Mouse (Mus musculus): ENCODE data around the gene Syt9. TPM values are rescaled to one million over a fixed set of nuclear protein-coding genes. Genes with fewer than 3 reads are reported as not detected.

Gene Syt9
- 4.1 and 4.9 TPM in 2 replicates for polyA plus RNA-seq (2015; fragmentation: Nextera tagmentation; extraction: Ambion mirVana)

DNA sequence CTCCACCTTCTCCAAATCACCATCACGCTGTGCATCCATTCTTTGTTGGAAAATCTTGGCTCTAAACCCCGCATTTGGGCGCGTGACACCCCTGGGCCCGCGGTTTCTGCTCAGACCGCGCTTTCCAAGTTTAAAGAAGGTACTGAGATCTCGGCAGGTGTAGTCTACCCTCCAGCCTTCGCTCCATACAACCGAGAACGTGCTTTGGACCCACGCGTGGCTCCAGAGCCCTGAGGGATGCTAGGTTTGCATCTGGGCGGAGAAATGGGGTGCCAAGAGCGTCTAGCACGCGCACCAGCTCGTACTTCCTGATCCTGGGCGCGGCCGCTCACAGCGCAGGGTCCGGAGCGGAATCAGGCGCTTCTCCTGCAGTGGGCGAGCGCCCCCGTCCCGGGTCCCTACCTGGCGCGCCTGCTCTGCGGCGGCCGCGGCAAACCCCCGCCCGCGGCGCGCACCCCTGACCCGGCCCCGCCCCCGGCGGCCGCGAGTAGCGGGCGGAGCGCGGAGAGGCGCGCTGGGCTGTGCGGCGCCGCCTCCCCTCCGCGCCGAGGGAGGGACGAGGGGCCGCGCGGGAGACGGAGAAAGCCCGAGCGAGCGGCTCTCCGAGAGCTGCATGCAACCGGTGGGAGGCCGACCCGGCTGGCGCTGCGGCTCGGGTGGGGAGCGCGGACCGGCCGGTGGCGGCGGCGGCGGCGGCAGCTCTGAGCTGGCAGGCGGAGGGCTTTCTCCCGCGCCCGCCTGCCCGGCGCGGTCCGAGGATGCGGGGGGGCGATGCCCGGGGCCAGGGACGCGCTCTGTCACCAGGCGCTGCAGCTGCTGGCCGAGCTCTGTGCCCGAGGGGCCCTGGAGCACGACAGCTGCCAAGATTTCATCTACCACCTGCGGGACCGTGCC lies at the start of gene Syt9:
Gene Syt9 (plus strand): TSS at position 497 of the 894 bp plus-strand sequence.
- Histone ChIP-seq H3K4me3 (replicated peaks) (peak within 1 kb of the TSS; percentile 78), H3K9ac (replicated peaks) (peak within 1 kb of the TSS; percentile 75), H3K27me3 (peaks cover 53% of the 10 kb centered on the region), H3K27ac (no peak within 1 kb of the TSS), H3K36me3 (no peaks in the 10 kb centered on the region), H3K9me3 (no peaks in the 10 kb centered on the region), H3K4me1 (replicated peaks) (peaks cover 13% of the 10 kb centered on the region), H3K4me2 (replicated peaks) (peak within 1 kb of the TSS; percentile 98)
- ATAC-seq, result peak; percentile 92
- WGBS, result under 1% methylated on average over 74 of the region's 102 CpGs

DNA sequence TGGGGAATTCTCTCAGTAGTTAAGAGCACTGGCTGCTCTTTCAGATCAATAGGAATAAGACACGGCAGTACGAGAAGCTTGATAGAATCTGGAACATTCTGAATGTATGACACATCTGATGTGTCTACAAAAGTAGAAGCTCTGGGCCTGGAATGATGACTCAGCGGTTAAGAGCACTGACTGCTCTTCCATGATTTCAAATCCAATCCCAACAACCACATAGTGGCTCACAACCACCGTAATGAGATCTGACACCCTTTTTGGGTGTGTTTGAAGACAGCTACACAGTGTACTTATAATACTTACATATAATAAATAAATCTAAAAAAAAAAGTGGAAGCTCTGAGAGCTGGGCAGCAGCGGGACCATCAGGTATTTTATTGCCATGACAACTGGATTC lies 31.5 kb upstream of the Syt9 start:
- Histone ChIP-seq H3K4me1 (replicated peaks) (no peaks in the 10 kb centered on the region), H3K27me3 (no peaks in the 10 kb centered on the region), H3K9me3 (no peaks in the 10 kb centered on the region), H3K36me3 (no peaks in the 10 kb centered on the region), H3K4me2 (replicated peaks) (no peak overlapping the region), H3K27ac (no peak overlapping the region), H3K4me3 (replicated peaks) (no peak overlapping the region), H3K9ac (replicated peaks) (no peak overlapping the region)
- WGBS, result 94% methylated on average over 5 of the region's 5 CpGs
- ATAC-seq, result no peak

DNA sequence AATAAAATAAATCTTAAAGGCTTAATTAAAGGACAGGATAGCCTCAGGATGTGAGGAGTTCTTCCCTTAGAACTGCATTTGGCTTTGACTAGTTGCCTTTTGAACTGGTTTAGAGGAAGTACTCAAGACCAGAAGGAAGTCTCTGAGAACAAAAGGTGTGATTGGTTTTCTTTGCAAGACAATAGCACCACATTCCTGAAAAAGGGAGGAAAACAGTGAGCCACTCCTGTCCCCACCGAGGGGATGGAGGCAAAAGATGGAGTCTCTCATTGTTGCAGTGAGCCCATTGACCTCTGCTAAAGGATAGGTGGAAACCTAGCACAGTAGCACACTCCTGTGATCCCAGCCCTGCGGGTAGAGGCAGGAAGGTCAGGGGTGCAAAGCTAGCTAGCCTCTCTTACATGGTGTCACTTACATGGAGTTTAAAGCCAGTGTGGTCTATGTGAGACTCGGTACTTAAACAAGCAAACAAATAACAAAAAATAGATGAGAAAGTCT lies 30.9 kb upstream of the Syt9 start:
- ATAC-seq, result no peak

DNA sequence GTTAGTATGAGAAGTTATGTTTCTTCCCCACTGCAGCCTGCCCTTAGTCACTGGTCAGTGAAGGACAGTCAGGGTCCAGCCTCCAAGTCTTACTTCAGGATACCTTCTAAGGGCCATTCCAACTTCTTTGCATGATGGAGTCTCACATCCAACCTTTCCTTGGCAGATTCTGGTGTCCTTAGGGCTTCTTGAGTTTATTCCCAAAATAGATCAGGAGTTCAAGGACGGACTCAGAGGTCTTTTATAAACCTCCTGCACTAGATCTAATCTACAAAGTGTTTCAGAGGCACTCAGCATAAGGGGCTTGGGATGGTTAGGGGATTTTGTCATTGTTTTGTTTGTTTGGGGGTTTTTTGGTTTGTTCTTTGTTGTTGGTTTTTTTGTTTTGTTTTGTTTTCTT lies 30.3 kb upstream of the Syt9 start:
- H3K4me1 ChIP-seq (replicated peaks), result no peaks in the 10 kb centered on the region
- no peak overlapping the region for H3K4me3 ChIP-seq (replicated peaks)
- 85% methylated on average over 1 of the region's 1 CpGs for WGBS
- no peak for ATAC-seq
- no peak overlapping the region for H3K27ac ChIP-seq
- no peak overlapping the region for H3K9ac ChIP-seq (replicated peaks)
- no peaks in the 10 kb centered on the region for H3K36me3 ChIP-seq
- no peaks in the 10 kb centered on the region for H3K9me3 ChIP-seq
- H3K27me3 ChIP-seq, result no peaks in the 10 kb centered on the region
- no peak overlapping the region for H3K4me2 ChIP-seq (replicated peaks)

More for the DNA sequence above, 30.9 kb upstream of the Syt9 start:
- Histone ChIP-seq H3K9me3 (no peaks in the 10 kb centered on the region), H3K27ac (no peak overlapping the region), H3K4me1 (replicated peaks) (no peaks in the 10 kb centered on the region), H3K4me3 (replicated peaks) (no peak overlapping the region), H3K4me2 (replicated peaks) (no peak overlapping the region), H3K36me3 (no peaks in the 10 kb centered on the region), H3K27me3 (no peaks in the 10 kb centered on the region), H3K9ac (replicated peaks) (no peak overlapping the region)
- 64% methylated on average over 3 of the region's 3 CpGs for WGBS

DNA sequence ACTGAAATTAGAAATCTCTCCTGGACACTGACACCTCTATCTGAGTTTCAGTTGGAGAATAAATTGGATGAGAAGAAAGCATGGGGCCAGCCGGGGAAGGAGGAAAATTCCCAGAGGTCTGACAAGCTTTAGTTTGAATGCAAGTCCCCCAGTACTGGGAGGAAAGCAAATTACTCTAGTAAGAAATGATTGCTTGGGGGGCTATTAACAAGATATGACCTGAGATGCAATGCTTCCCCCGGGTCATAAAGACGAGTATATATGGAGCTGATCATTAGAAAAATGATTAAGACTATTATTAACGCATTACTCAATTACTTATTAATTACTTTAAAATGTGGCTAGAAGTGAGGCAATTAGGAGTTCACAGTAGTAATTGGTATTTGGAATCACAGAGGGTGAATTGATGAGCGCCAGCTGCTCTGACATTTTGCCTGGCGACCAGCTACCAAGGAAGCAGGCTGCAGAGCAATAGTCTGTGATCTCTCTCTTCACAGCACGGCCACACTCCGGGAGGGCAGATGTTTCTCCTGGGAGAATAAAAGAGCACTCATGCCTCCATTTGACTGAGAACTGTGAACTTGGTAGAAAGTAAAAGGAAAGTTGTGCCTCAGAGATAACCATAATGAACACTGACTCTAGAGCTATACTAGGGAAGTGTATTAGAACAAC lies 28.9 kb upstream of the Syt9 start:
- no peaks in the 10 kb centered on the region for H3K4me1 ChIP-seq (replicated peaks)
- H3K4me3 ChIP-seq (replicated peaks), result no peak overlapping the region
- H3K9ac ChIP-seq (replicated peaks), result no peak overlapping the region
- no peak for ATAC-seq
- H3K36me3 ChIP-seq, result no peaks in the 10 kb centered on the region
- no peaks in the 10 kb centered on the region for H3K27me3 ChIP-seq
- H3K9me3 ChIP-seq, result no peaks in the 10 kb centered on the region
- 63% methylated on average over 8 of the region's 8 CpGs for WGBS
- H3K4me2 ChIP-seq (replicated peaks), result no peak overlapping the region
- no peak overlapping the region for H3K27ac ChIP-seq

DNA sequence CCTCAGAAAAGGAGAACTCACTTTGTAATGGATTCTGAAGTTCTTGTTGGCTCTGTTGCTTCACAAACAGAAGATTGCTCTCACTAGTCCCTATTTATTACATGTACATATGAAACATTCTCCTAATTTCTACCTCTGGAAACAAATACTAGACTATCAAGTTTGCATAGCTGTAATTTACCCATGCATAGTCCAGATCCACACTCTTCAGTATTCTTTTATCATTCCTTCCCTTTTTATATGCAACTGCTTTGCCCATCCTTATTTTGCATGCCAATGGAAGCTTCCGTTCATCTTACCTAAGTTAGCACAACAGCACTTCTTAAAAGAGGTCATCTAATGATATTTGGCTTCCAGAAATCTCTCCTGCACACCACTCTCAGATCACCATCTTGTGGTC lies 21.3 kb upstream of the Syt9 start:
- H3K4me3 ChIP-seq (replicated peaks), result no peak overlapping the region
- no peaks in the 10 kb centered on the region for H3K9me3 ChIP-seq
- H3K27ac ChIP-seq, result no peak overlapping the region
- H3K4me1 ChIP-seq (replicated peaks), result no peaks in the 10 kb centered on the region
- no peaks in the 10 kb centered on the region for H3K27me3 ChIP-seq
- whole genome bisulfite sequencing, result 69% methylated on average over 1 of the region's 1 CpGs
- H3K36me3 ChIP-seq, result no peaks in the 10 kb centered on the region
- no peak for ATAC-seq
- H3K4me2 ChIP-seq (replicated peaks), result no peak overlapping the region
- no peak overlapping the region for H3K9ac ChIP-seq (replicated peaks)

DNA sequence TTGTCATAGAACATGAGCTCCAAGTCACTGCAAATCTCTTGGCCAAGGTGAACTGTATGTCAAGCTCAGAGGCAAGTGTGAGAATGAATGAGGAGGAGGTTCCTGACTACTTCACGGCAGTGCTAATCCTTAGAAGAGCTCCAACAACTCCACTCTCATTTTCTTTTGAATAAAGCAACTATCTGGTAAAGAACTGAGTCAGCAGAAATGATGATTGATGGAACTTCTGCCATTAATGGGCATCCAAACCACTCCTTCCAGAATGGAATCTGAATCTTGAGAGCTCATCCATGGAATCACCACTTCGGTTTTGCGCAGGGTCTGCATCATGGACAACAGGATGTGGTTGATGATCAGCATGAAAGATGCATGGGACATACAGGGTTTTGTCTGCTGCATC lies 8.4 kb upstream of the Syt9 start:
- no peaks in the 10 kb centered on the region for H3K27me3 ChIP-seq
- H3K4me3 ChIP-seq (replicated peaks), result no peak overlapping the region
- H3K4me1 ChIP-seq (replicated peaks), result no peaks in the 10 kb centered on the region
- H3K36me3 ChIP-seq, result no peaks in the 10 kb centered on the region
- 90% methylated on average over 3 of the region's 3 CpGs for WGBS
- H3K4me2 ChIP-seq (replicated peaks), result no peak overlapping the region
- H3K9ac ChIP-seq (replicated peaks), result no peak overlapping the region
- no peaks in the 10 kb centered on the region for H3K9me3 ChIP-seq
- no peak for ATAC-seq
- H3K27ac ChIP-seq, result no peak overlapping the region

DNA sequence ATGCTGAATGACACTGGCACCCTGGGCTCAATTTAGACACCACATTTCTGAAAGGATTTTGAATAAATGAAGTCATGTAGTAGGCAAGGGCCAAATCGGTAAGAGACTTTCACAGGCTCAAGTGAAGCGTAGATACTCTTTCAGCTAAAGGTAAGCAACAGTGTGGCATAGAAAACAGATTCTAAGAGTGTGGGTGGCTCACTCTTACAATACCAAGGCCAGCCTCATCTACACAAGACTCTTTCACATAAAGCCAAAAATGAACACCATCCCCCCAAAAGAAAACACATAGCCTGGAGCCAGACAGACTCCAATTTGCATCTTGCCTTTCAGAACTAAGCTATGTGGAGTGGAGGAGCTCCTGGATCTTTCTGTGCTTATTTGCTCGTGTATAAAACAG lies 7.9 kb upstream of the Syt9 start:
- Histone ChIP-seq H3K4me3 (replicated peaks) (no peak overlapping the region), H3K9me3 (no peaks in the 10 kb centered on the region), H3K27ac (no peak overlapping the region), H3K4me2 (replicated peaks) (no peak overlapping the region), H3K27me3 (peaks cover 3% of the 10 kb centered on the region; the same call in 1 of the 2 replicates), H3K4me1 (replicated peaks) (no peaks in the 10 kb centered on the region), H3K9ac (replicated peaks) (no peak overlapping the region), H3K36me3 (no peaks in the 10 kb centered on the region)
- WGBS, result 83% methylated on average over 3 of the region's 3 CpGs
- no peak for ATAC-seq

DNA sequence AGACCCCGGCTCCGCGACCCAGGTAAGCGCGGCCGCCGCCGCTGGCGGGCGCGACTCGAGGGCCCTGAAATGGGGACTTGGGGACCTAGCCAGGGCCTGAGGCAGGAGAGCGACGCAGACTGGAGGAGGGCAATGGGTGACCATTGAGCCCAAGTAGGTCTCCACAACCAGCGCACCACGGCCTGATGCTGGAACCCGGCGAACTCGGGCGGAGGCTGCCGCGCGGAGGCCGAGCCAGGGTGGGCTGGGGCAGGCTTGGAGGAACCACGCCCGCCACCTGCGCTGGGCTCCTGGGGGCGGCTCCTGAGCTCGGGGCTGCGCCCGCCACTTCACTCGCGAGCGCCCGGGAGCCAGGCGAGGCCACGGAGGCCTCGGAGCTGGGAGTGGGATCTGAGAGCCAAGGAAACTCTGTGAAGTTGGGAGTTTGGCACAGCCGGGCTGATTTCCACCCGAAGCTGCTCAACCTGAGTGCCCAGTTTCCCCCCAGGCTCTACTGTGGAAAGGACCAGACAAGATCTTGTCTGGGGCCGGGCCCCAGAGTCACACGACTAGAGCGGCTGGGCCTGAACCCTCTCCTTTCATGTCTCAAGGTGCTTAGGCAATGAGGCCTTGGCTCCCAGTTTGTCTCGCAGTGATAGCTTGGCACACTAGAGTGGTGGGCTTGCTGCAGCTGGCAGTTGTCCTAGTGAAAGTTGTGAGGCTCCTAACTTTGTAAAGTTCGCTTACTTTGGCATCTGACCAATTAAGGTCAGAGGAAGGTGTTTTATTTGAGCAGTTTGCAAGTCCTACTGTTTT lies 795 bp downstream of the Syt9 start:
- Histone ChIP-seq H3K36me3 (no peaks in the 10 kb centered on the region), H3K9me3 (no peaks in the 10 kb centered on the region), H3K4me2 (replicated peaks) (peak overlapping the region; percentile 98), H3K27me3 (peaks cover 53% of the 10 kb centered on the region), H3K27ac (no peak overlapping the region), H3K4me3 (replicated peaks) (peak overlapping the region; percentile 78), H3K9ac (replicated peaks) (peak overlapping the region; percentile 75), H3K4me1 (replicated peaks) (peaks cover 13% of the 10 kb centered on the region)
- 3% methylated on average over 45 of the region's 45 CpGs for WGBS
- ATAC-seq, result no peak; the same call in none of the 2 replicates

DNA sequence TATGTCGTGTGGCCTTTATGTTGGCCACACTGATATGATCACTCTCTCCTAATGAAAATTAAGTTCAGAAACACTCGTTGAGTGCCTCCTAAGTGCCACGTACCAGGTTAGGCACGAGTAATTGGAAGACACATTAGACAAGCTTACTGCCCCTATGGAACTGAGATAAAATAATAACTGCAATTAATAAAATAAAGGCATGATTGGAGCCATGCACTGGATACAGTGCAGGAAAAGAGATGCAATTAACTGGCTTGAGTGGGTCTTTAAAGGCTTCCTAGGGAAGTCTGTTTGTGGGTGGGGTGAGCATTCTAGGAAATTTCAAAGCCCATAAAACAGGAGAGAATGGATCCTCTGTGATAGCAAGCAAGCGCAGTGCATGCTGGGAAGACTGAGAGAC lies 10.0 kb downstream of the Syt9 start:
- H3K4me2 ChIP-seq (replicated peaks), result no peak overlapping the region
- no peak overlapping the region for H3K27ac ChIP-seq
- H3K9ac ChIP-seq (replicated peaks), result no peak overlapping the region
- no peaks in the 10 kb centered on the region for H3K4me1 ChIP-seq (replicated peaks)
- H3K36me3 ChIP-seq, result no peaks in the 10 kb centered on the region
- no peaks in the 10 kb centered on the region for H3K9me3 ChIP-seq
- no peak overlapping the region for H3K4me3 ChIP-seq (replicated peaks)
- ATAC-seq, result 0 out of 2 replicates have a peak, but pooled peaks have one; percentile 20
- WGBS, result 86% methylated on average over 5 of the region's 5 CpGs
- no peaks in the 10 kb centered on the region for H3K27me3 ChIP-seq

DNA sequence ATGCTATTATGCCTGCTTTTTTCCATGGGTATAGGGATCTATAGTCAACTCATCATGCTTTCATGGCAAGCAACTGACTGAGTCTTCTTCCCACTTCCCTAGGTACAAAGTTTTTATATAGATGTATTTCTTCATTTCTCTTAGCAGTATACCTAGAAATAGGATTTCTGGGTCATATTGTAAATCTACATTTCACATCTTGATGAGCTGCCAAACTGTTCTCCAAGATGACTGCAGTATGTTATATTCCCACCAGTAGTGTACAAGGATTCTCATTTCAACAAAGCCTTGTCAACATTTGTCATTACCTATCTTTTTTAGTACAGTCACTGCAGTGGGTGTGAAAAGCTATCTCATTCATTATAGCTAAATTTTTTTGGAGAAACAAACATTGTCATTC lies 19.1 kb downstream of the Syt9 start:
- H3K4me1 ChIP-seq (replicated peaks), result no peaks in the 10 kb centered on the region
- H3K27me3 ChIP-seq, result no peaks in the 10 kb centered on the region
- no peak overlapping the region for H3K27ac ChIP-seq
- no peak overlapping the region for H3K4me3 ChIP-seq (replicated peaks)
- H3K9me3 ChIP-seq, result no peaks in the 10 kb centered on the region
- H3K9ac ChIP-seq (replicated peaks), result no peak overlapping the region
- H3K36me3 ChIP-seq, result no peaks in the 10 kb centered on the region
- no peak overlapping the region for H3K4me2 ChIP-seq (replicated peaks)
- ATAC-seq, result no peak

DNA sequence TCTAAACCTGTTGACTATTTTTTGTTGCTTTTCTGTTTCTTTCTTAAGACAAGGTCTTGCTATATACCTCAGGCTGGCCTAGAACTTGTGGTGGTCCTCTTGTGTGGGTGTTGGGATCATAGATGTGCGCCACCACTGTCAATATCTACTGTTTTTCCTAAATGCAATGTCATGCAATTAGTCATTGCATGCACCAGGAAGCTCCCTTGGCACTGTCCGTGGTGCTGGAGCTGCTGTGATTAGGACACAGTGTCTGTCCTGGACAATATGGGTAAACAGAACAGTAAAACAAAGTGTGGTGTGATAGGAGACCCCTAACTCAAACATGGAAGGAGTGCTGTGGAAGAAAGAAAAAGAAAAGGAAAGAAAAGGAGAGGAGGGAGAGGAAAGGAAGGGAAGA lies 22.2 kb downstream of the Syt9 start:
- Histone ChIP-seq H3K9me3 (no peaks in the 10 kb centered on the region), H3K27me3 (no peaks in the 10 kb centered on the region), H3K4me1 (replicated peaks) (no peaks in the 10 kb centered on the region), H3K27ac (no peak overlapping the region), H3K4me2 (replicated peaks) (no peak overlapping the region), H3K9ac (replicated peaks) (no peak overlapping the region), H3K4me3 (replicated peaks) (no peak overlapping the region), H3K36me3 (no peaks in the 10 kb centered on the region)
- ATAC-seq, result no peak
- WGBS, result 72% methylated on average over 2 of the region's 2 CpGs

Data from midbrain, embryonic 13.5 days (tissue).